Mouse (Mus musculus) layer of hippocampus, adult 11-12 months (tissue): Measurements from ENCODE around the gene Mafg.
"Not testable (repeated sequence)": the region's sequence is repeated elsewhere in the genome, so short reads cannot be mapped to it uniquely, and the experiment has no call there.

Experiments used
- DNase-seq: peaks from one replicate; pipeline ENCODE4 v3.0.0; 2022; ENCODE audit warnings: low spot score

Mafg gene

GRCm38 (mm10) chr11:120633520-120634343, at the start of gene Mafg:
Gene Mafg, minus strand, starts transcription at chr11:120633600.
- DNase-seq = peak; percentile 94

GRCm38 (mm10) chr11:120682683-120683082, 49.3 kb upstream of the Mafg start:
- no peak for DNase-seq

GRCm38 (mm10) chr11:120679909-120680308, 46.5 kb upstream of the Mafg start:
- DNase-seq = no peak

GRCm38 (mm10) chr11:120676951-120677350, 43.6 kb upstream of the Mafg start:
- no peak for DNase-seq

GRCm38 (mm10) chr11:120675875-120676274, 42.5 kb upstream of the Mafg start:
- not testable (repeated sequence) for DNase-seq

GRCm38 (mm10) chr11:120673594-120674122, 40.3 kb upstream of the Mafg start:
- DNase-seq = no peak

GRCm38 (mm10) chr11:120672687-120673593, 39.5 kb upstream of the Mafg start, which contains the start of gene Aspscr1:
Gene Aspscr1, plus strand, starts transcription at chr11:120672973.
- DNase-seq = peak; percentile 93

- DNase-seq = no peak
Observed at GRCm38 (mm10) chr11:120666617-120667016, 33.2 kb upstream of the Mafg start.

- DNase-seq = no peak
Observed at GRCm38 (mm10) chr11:120665406-120665805, 32.0 kb upstream of the Mafg start.

- no peak for DNase-seq
Observed at GRCm38 (mm10) chr11:120663714-120664113, 30.3 kb upstream of the Mafg start.

GRCm38 (mm10) chr11:120662759-120663158, 29.4 kb upstream of the Mafg start:
- no peak for DNase-seq

GRCm38 (mm10) chr11:120661076-120661460, 27.7 kb upstream of the Mafg start, which contains the start of gene Notum:
Gene Notum, minus strand, starts transcription at chr11:120661175.
- no peak for DNase-seq

GRCm38 (mm10) chr11:120660301-120661075, 27.1 kb upstream of the Mafg start:
- DNase-seq = no peak

GRCm38 (mm10) chr11:120659509-120660300, 26.3 kb upstream of the Mafg start:
- no peak for DNase-seq

GRCm38 (mm10) chr11:120658876-120659410, 25.5 kb upstream of the Mafg start:
- peak; percentile 75 for DNase-seq

- DNase-seq = no peak
Observed at GRCm38 (mm10) chr11:120657301-120657700, 23.9 kb upstream of the Mafg start.

GRCm38 (mm10) chr11:120654741-120655140, 21.3 kb upstream of the Mafg start:
- DNase-seq = no peak

GRCm38 (mm10) chr11:120651872-120652271, 18.5 kb upstream of the Mafg start:
- no peak for DNase-seq

- DNase-seq = peak; percentile 60
Observed at GRCm38 (mm10) chr11:120648001-120648476, 14.6 kb upstream of the Mafg start, which contains the start of gene Myadml2. Gene Myadml2, minus strand, starts transcription at chr11:120648158.
